Mouse (Mus musculus) Patski (cell line): ENCODE results near the gene Timm13. TPM values are rescaled to one million over a fixed set of nuclear protein-coding genes. Genes with fewer than 3 reads are reported as not detected.

Experiments used
- ATAC-seq: fragments of 100-300 bp; one replicate; pipeline ENCODE4 v1.8.0; 2021
- CTCF ChIA-PET: fragments of 350-600 bp; sonication (Branson Sonifier 250); formaldehyde crosslinking; loops from one replicate; lab custom pipeline; 2022; ENCODE audit warnings: inconsistent platforms; lab: Charles Lee
- POLR2A ChIA-PET: fragments of 350-600 bp; sonication (Branson Sonifier 250); formaldehyde crosslinking; loops from one replicate; lab custom pipeline; 2022; ENCODE audit warnings: antibody characterized with exemption, inconsistent platforms; lab: Charles Lee
- DNase-seq: peaks from one replicate; pipeline ENCODE4 v3.0.0-alpha.2; 2011; ENCODE audit warnings: low read depth, low spot score
- H3K27me3 ChIP-seq: fragments of 371-371 bp; one replicate; pipeline ENCODE4 v1.5.1; 2021
- CTCF ChIP-seq: fragments of 100-300 bp; IDR thresholded peaks from one replicate; pipeline ENCODE4 v1.5.1; 2021
- in situ Hi-C: fragments of 300-500 bp; cut with MboI; formaldehyde crosslinking; loops from 3 replicates; pipeline ENCODE4 v1.11.1; 2018; ENCODE audit warnings: low pct_unique_long_range_greater_than_20kb, mixed read lengths
- polyA plus RNA-seq: library from polyadenylated mRNA; unstranded; gene quantifications from one replicate; pipeline ENCODE4 v1.2.3, GENCODE M21; 2021

The Timm13 gene
- polyA plus RNA-seq, 1 experiment from 2014 or later = 253 TPM

DNA sequence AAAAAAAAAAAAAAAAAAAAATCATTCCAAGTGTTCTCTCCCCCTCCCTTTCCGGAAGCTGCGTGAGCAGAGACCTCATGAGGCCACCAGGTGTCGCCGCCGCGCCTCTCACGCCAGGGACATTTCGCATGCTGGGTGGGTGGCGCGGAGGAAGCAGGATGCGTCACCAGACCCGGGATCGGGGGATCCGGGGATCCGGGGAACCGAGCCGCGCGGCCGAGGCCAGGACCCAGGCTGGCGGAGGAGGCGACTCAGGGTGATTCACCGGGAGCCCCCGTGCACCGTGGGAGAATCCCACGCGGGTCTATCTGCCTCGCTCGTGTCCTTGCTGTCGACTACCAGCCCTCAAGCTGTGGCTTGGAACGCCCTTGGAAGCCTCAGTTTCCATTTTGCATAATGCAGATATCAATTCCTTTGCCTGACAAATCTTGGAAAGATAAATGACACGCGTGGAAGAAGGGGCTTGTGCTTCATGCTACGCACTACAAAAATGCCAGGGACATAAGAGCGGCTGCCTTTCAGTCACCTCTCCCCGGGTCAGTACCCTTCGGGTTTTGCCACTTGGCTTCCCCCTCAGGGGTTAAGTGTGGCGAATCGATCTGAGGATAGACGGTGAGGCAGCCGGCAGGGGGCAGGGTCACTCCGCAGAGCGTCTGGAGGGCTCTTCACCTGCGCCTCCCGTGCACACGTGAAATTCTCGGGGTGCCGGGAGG lies 28.0 kb upstream of the Timm13 start:
- peak; percentile 44 for ATAC-seq
- ChIA-PET CTCF (interaction anchor here (0.6 to 8.6 kb wide), 11 partner anchors 9 to 64 kb away, joined by 3 to 130 read pairs (median 5); no protein-coding TSS in a partner anchor), POLR2A (interaction anchor here (0.7 to 7.8 kb wide), 5 partner anchors 11 to 65 kb away, joined by 3 to 55 read pairs (median 20); no protein-coding TSS in a partner anchor)
- no peaks in the 10 kb centered on the region for H3K27me3 ChIP-seq
- TF ChIP-seq CTCF = no peak
- no peak for DNase-seq
- in situ Hi-C loops = loop anchor here (5.0 to 10.0 kb wide), 2 partner anchors 64 to 246 kb away; partner anchors contain the start of gene Eef2

DNA sequence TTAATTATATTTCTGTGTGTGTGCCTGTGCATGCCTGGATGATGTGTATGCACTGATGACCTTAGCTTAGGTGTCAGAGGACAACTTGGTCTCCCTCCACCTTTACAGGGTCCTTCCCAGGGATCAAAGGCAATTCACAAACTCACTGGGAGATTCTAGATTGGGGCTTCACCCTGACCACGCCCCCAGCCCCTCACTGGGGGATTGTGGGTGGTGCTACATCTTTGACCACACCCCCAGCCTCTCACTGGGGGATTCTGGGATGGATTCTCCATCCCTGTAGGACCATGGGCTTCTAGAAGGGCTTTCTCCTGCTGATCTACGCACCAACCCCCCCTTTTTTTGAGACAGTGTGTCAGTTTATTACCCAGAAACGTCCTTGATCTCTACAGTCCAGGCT lies 24.7 kb upstream of the Timm13 start:
- TF ChIP-seq CTCF = no peak
- no peaks in the 10 kb centered on the region for H3K27me3 ChIP-seq
- CTCF ChIA-PET = interaction anchor here (8.6 kb wide), 1 partner anchor 68 kb away, joined by 130 read pairs; no protein-coding TSS in a partner anchor
- DNase-seq (no peak), ATAC-seq (no peak)
- POLR2A ChIA-PET = interaction anchor here (1.4 to 1.5 kb wide), 2 partner anchors 8 to 67 kb away, joined by 3 to 4 read pairs; no protein-coding TSS in a partner anchor
- in situ Hi-C loops = loop anchor here (5.0 to 10.0 kb wide), 2 partner anchors 67 to 249 kb away; partner anchors contain the start of gene Eef2

DNA sequence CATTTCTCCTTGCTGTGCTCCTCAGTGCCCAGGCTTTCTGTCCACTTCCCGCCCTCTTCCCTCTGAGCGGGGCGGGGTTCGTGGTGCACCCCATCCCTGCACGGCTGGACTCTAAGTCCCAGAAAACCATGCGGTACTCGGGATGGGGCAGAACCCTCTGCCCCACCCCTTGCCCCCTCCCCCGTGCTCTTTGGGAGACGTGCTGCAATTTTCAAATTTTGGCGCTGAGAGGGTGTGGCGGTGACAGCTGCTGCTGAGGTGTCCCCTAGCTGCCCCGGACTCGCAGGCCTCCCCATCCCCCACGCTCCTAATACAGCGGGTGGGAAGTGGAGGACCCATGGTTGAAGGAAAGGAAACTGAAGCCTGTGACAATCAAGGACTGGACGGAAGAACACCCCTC lies 21.2 kb upstream of the Timm13 start:
- H3K27me3 ChIP-seq = no peaks in the 10 kb centered on the region
- ATAC-seq = no peak
- ChIA-PET POLR2A (no interaction called here), CTCF (no interaction called here)
- in situ Hi-C loops = loop anchor here (10.0 kb wide), 1 partner anchor 253 kb away; the partner anchor contains the start of gene Eef2
- DNase-seq = no peak
- no peak for TF ChIP-seq CTCF

DNA sequence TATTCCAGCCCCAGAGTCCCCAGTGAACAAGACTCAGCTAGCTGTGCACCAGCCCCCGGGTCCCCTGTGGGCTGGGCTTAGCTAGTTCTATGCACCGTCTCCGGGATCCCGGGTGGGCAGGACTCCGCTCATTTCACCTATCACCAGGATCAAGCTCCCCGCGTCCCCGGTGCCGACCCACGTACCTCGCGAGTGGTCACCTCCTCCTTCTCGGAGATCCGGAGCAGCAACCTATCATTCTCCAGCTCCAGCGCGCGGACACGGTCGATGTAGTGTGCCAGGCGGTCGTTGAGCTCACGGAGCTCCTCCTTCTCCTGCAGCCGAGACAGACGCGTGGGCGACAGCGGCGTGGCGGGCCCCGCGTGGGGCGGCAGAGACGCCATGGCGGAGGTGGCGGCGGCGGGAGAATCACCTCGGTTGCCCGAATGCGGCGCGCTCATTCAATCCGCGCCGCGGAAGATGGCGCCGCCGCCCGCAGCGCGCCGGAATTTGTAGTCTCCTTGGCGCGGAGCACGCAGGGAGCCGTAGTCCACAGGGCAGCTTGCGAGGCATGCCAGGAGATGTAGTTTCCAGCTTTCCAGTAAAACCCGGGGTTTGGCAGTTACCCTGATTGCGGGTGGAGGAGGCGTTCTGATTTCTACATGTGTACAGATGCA lies 17.1 kb upstream of the Timm13 start, which contains the start of gene Lmnb2:
Gene Lmnb2, minus strand, starts transcription at position 467 of the 656 bp plus-strand sequence.
- DNase-seq (no peak), ATAC-seq (peak; percentile 57)
- CTCF ChIA-PET = interaction anchor here (1.1 to 1.4 kb wide), 2 partner anchors 73 to 85 kb away, joined by 4 read pairs; no protein-coding TSS in a partner anchor
- POLR2A ChIA-PET = interaction anchor here (0.7 to 1.4 kb wide), 3 partner anchors 8 to 17 kb away, joined by 3 to 6 read pairs (median 4); partner anchors contain the start of gene Timm13
- in situ Hi-C loops = no loop called here
- TF ChIP-seq CTCF = no peak
- no peaks in the 10 kb centered on the region for H3K27me3 ChIP-seq

DNA sequence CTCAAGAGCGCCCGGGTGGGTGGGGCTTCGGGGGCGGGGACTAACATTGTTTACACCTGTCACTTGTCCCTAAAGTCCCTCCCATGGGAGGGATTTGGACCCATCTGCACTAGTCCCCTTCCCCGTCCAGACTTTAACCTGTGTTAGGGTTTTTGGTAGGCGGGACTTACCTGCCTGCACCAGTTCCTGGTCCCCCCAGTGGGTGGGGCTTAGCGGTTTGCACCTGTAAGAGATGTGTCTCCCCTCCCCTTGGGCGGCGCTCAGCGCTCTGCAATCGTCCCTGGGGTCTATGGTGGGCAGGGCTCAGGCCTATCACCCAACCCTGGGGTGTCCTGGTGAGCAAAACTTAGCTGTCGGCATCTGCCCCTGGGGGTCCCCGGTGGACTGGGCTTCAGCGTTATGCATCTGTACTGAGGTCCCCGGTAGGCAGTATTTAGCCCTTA lies 16.6 kb upstream of the Timm13 start:
- ChIA-PET POLR2A (interaction anchor here (0.6 to 1.4 kb wide), 4 partner anchors 9 to 37 kb away, joined by 3 to 6 read pairs (median 4); partner anchors contain the start of gene Timm13), CTCF (interaction anchor here (1.1 to 1.4 kb wide), 2 partner anchors 74 to 86 kb away, joined by 4 read pairs; no protein-coding TSS in a partner anchor)
- ATAC-seq = no peak
- in situ Hi-C loops = no loop called here
- no peaks in the 10 kb centered on the region for H3K27me3 ChIP-seq
- no peak for DNase-seq
- TF ChIP-seq CTCF = no peak

DNA sequence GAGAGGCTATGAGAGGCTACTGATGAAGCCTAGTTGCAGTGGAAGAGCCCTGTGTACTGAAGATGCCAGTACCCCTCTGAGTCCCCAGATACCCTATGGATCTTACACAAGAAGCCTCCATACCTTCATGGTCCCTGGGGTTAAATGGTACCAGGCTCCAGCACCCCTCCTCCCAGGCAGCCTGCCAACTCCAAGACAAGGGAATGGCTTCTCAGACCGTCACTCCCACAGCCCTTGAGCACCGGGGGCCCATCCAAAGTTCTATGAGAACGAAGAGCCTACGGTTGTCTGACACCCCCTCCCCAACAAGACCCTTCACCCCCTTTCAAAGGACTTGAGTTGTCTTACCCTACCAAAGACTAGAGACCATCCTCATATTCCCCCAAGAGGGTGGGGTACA lies 15.0 kb upstream of the Timm13 start:
- POLR2A ChIA-PET = no interaction called here
- no peak for TF ChIP-seq CTCF
- CTCF ChIA-PET = no interaction called here
- H3K27me3 ChIP-seq = no peaks in the 10 kb centered on the region
- DNase-seq = no peak
- no peak for ATAC-seq
- in situ Hi-C loops = no loop called here

DNA sequence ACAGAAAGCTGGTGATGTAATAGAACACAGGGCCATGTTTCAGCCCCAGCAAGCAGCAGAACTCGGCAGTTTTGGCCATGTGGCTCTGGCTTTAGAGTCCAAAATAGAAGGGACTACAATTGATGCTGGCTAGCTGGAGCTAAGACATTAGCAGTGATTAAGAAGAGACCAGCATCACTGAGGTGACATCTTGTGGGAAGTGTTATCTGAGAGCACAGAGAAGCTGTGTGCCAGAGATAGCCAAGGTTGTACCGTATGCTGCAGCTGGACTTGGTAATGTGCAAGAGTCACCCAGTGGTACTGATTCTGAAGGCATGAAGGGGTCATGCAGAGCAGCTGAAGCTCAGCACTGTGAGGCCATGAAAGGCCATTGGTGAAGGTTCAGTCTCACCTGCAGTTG lies 14.5 kb upstream of the Timm13 start:
- in situ Hi-C loops = no loop called here
- no peaks in the 10 kb centered on the region for H3K27me3 ChIP-seq
- TF ChIP-seq CTCF = no peak
- ATAC-seq = no peak
- CTCF ChIA-PET = no interaction called here
- POLR2A ChIA-PET = no interaction called here
- no peak for DNase-seq

DNA sequence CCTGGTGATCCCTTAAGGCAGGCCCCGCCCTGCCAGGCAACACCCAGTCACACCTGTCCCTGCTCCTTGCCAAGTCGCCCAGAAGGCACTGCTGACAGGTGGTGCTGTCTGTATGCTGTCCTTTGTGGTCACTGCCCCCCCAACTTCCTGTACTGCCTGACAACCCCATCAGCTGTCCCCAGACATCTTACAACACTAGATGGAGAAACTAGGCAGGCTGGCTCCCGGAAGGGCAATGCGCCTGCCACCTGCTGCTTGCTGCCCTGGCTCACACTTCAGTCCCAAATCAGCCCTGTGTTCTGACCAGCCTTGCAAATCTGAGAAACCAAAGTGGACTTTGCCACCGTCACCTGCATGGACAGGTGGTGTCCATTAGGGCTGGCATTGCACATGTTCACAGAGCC lies 13.5 kb upstream of the Timm13 start:
- in situ Hi-C loops = no loop called here
- no peaks in the 10 kb centered on the region for H3K27me3 ChIP-seq
- no peak for ATAC-seq
- ChIA-PET CTCF (no interaction called here), POLR2A (no interaction called here)
- TF ChIP-seq CTCF = no peak
- no peak for DNase-seq

DNA sequence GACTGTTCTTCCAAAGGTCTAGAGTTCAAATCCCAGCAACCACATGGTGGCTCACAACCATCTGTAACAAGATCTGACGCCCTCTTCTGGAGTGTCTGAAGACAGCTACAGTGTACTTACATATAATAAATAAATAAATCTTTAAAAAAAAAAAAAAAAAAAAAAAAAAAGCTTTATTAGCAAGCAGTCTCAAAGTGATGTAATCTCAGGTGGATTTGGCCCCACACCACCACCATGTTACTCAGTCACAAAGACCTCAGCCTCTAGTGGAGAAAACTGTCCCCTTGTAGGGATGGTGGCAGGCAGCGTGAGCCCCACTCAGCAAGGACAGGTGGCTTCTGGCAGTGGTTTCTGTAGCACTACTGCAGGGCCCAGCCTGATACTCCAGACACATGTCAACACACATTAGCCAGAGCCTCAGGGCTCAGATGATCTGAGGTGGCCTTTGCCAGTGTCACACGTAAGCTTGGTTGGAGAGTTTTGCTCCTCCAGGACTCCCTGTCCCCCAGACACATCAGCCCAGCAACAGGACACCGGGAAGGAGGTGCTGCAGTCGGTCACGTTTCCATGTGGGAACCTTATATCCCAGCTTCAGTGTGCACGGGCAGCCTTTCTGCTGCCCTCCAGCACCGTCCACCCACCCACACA lies 12.7 kb upstream of the Timm13 start:
- ATAC-seq (no peak), DNase-seq (no peak)
- CTCF ChIA-PET = no interaction called here
- POLR2A ChIA-PET = no interaction called here
- no peaks in the 10 kb centered on the region for H3K27me3 ChIP-seq
- in situ Hi-C loops = no loop called here
- TF ChIP-seq CTCF = no peak

DNA sequence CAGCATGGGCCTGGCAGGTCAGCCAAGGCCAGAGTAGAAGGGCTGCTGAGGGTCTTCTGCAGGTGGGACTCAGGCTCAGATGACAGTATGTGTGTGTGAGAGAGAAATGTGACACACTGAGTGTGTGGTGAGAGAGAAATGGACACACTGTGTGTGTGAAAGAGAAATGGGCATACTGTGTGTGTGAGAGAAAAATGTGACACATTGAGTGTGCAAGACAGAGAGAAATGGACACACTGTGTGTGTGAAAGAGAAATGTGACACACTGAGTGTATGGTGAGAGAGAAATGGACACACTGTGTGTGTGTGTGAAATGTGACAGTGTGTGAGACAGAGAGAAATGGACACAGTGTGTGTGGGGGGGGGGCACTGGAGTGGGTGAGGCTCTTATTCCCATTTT lies 11.1 kb upstream of the Timm13 start:
- ChIA-PET CTCF (no interaction called here), POLR2A (no interaction called here)
- TF ChIP-seq CTCF = no peak
- ATAC-seq = no peak
- H3K27me3 ChIP-seq = no peaks in the 10 kb centered on the region
- DNase-seq = no peak
- in situ Hi-C loops = no loop called here
